Mouse (Mus musculus) CH12.LX (cell line): ENCODE measurements at regions not wholly inside any gene's neighbourhood (a gene's known extent, or its start where the extent isn't known, plus 50 kb on each side); places are given as distances from the start of the nearest gene placed in this dataset.

Source experiments
- DNase-seq: peaks from one replicate; pipeline ENCODE4 v3.0.0-alpha.2; 2013; ENCODE audit errors: extremely low read depth
- H3K27ac ChIP-seq: 2 replicates; pipeline ENCODE4 v1.5.1; 2012; ENCODE audit warnings: low read depth, mild to moderate bottlenecking, control low read depth, moderate library complexity; ENCODE audit not compliant: insufficient read depth
- H3K27me3 ChIP-seq: replicated peaks from 2 replicates; pipeline ENCODE3; 2012; ENCODE audit warnings: inconsistent platforms
- H3K36me3 ChIP-seq, 2 experiments: replicated peaks in 1 of 2; 2 replicates each; pipeline versions ENCODE3 to v1.6.1; 2012; ENCODE audit warnings: inconsistent platforms in 1 of 2, low read length in 1 of 2, mild to moderate bottlenecking in 1 of 2, mixed read lengths in 1 of 2, moderate library complexity in 1 of 2; ENCODE audit not compliant: control insufficient read depth in 1 of 2, insufficient read depth in 1 of 2
- H3K4me1 ChIP-seq, 2 experiments: 2 replicates each; pipeline ENCODE4 v1.6.1; 2012; ENCODE audit warnings: inconsistent platforms in 1 of 2, moderate library complexity in 1 of 2; ENCODE audit not compliant: insufficient read depth in 2 of 2, control insufficient read depth in 1 of 2
- H3K4me2 ChIP-seq: 2 replicates; pipeline ENCODE4 v1.6.1; 2012; ENCODE audit warnings: low read depth, mild to moderate bottlenecking, control low read depth; ENCODE audit not compliant: poor library complexity, insufficient read depth, severe bottlenecking
- H3K4me3 ChIP-seq, 3 experiments: fragments of 150-350 bp in 1 of 3; sonication (generic) in 1 of 3; replicated peaks in 1 of 3; 2 replicates each; pipeline versions ENCODE3 to v1.5.1; 2011 to 2012; ENCODE audit warnings: low read depth in 2 of 3, low read length in 2 of 3, mild to moderate bottlenecking in 2 of 3, moderate library complexity in 2 of 3, control low read depth in 1 of 3, improper control_type of control experiment in 1 of 3, inconsistent platforms in 1 of 3, mixed read lengths in 1 of 3; ENCODE audit not compliant: poor library complexity in 1 of 3
- H3K79me2 ChIP-seq: replicated peaks from 2 replicates; pipeline ENCODE4 v1.6.1; 2012; ENCODE audit warnings: mild to moderate bottlenecking, moderate library complexity; ENCODE audit not compliant: control insufficient read depth, poor library complexity, insufficient read depth, severe bottlenecking; ENCODE audit errors: extremely low read depth
- H3K9ac ChIP-seq: 2 replicates; pipeline ENCODE4 v1.6.1; 2012; ENCODE audit warnings: low read depth, mild to moderate bottlenecking, control low read depth, moderate library complexity; ENCODE audit not compliant: insufficient read depth
- H3K9me3 ChIP-seq: replicated peaks from 2 replicates; pipeline ENCODE3; 2012; ENCODE audit warnings: low read length, inconsistent platforms, mixed read lengths
- BHLHE40 ChIP-seq: IDR thresholded peaks from 2 replicates; pipeline ENCODE4 v1.6.1; 2011; ENCODE audit warnings: mild to moderate bottlenecking, low read depth, low read length, improper control_type of control experiment
- CHD1 ChIP-seq: IDR thresholded peaks from 2 replicates; pipeline ENCODE4 v1.6.1; 2012; ENCODE audit warnings: low read depth, low read length, improper control_type of control experiment, inconsistent platforms
- EP300 ChIP-seq: IDR thresholded peaks from 2 replicates; pipeline ENCODE4 v1.6.1; 2011; ENCODE audit warnings: low read length, improper control_type of control experiment
- ETS1 ChIP-seq: conservative IDR thresholded peaks from 2 replicates; pipeline ENCODE4 v1.6.1; 2012; ENCODE audit warnings: low read depth, mild to moderate bottlenecking, inconsistent platforms, low read length, improper control_type of control experiment, moderate library complexity
- IRF4 ChIP-seq: IDR thresholded peaks from 2 replicates; pipeline ENCODE4 v1.6.1; 2014; ENCODE audit warnings: low read depth, mild to moderate bottlenecking, inconsistent platforms, low read length, improper control_type of control experiment
- JUND ChIP-seq: conservative IDR thresholded peaks from 2 replicates; pipeline ENCODE4 v1.6.1; 2011; ENCODE audit warnings: low read depth, low read length, improper control_type of control experiment
- MAX ChIP-seq: IDR thresholded peaks from 2 replicates; pipeline ENCODE4 v1.6.1; 2011; ENCODE audit warnings: low read length, improper control_type of control experiment
- MAZ ChIP-seq: IDR thresholded peaks from 2 replicates; pipeline ENCODE4 v1.6.1; 2012; ENCODE audit warnings: low read depth, mild to moderate bottlenecking, inconsistent platforms, low read length, improper control_type of control experiment, moderate library complexity
- MYC ChIP-seq: IDR thresholded peaks from 2 replicates; pipeline ENCODE4 v1.6.1; 2011; ENCODE audit warnings: low read depth, mild to moderate bottlenecking, improper control_type of control experiment, low read length
- POLR2AphosphoS2 ChIP-seq: IDR thresholded peaks from 2 replicates; pipeline ENCODE4 v1.6.1; 2011; ENCODE audit warnings: low read depth, low read length, improper control_type of control experiment
- RAD21 ChIP-seq: IDR thresholded peaks from 2 replicates; pipeline ENCODE4 v1.6.1; 2011; ENCODE audit warnings: low read depth, mild to moderate bottlenecking, low read length, improper control_type of control experiment, moderate library complexity
- SIN3A ChIP-seq: IDR thresholded peaks from 2 replicates; pipeline ENCODE4 v1.6.1; 2012; ENCODE audit warnings: low read length, improper control_type of control experiment, inconsistent platforms
- SMC3 ChIP-seq: IDR thresholded peaks from 2 replicates; pipeline ENCODE4 v1.6.1; 2011; ENCODE audit warnings: low read depth, low read length, improper control_type of control experiment
- TBP ChIP-seq: conservative IDR thresholded peaks from 2 replicates; pipeline ENCODE4 v1.6.1; 2011; ENCODE audit warnings: low read depth, low read length, improper control_type of control experiment
- UBTF ChIP-seq: IDR thresholded peaks from 2 replicates; pipeline ENCODE4 v1.6.1; 2012; ENCODE audit warnings: low read depth, mild to moderate bottlenecking, inconsistent platforms, low read length, improper control_type of control experiment, moderate library complexity
- USF2 ChIP-seq: conservative IDR thresholded peaks from 2 replicates; pipeline ENCODE4 v1.6.1; 2011; ENCODE audit warnings: low read depth, low read length, improper control_type of control experiment
- ZC3H11A ChIP-seq: IDR thresholded peaks from 2 replicates; pipeline ENCODE4 v1.6.1; 2012; ENCODE audit warnings: low read depth, mild to moderate bottlenecking, inconsistent platforms, low read length, improper control_type of control experiment
- ZMIZ1 ChIP-seq: IDR thresholded peaks from 2 replicates; pipeline ENCODE4 v1.6.1; 2012; ENCODE audit warnings: low read depth, mild to moderate bottlenecking, inconsistent platforms, low read length, improper control_type of control experiment
- ZNF384 ChIP-seq: IDR thresholded peaks from 2 replicates; pipeline ENCODE4 v1.6.1; 2012; ENCODE audit warnings: low read depth, low read length, improper control_type of control experiment, inconsistent platforms
- dilution Hi-C: fragments of 300-500 bp; cut with MboI; formaldehyde crosslinking; loops from 2 replicates; pipeline ENCODE4 v1.14.3; 2020; ENCODE audit warnings: low sequenced_read_pairs; ENCODE audit not compliant: extremely low pct_unique_long_range_greater_than_20kb, extremely low pct_ligation_motif_present
- in situ Hi-C: fragments of 300-500 bp; cut with MboI; formaldehyde crosslinking; loops from 3 replicates; pipeline ENCODE4 v1.14.3; 2019; ENCODE audit warnings: low sequenced_read_pairs, low pct_ligation_motif_present, low pct_unique_long_range_greater_than_20kb, mixed read lengths

GRCm38 (mm10) chr12:56404833-56405232, 59.1 kb upstream of the Mbip start (continued):
- TF ChIP-seq USF2 (no peak), SMC3 (peak; percentile 91), UBTF (no peak), ZMIZ1 (no peak), RAD21 (peak; percentile 80), MYC (peak; percentile 91), MAZ (no peak), ZNF384 (peak; percentile 69), MAX (peak; percentile 78; the same call in 1 of the 2 replicates), SIN3A (no peak), ZC3H11A (0 out of 2 replicates have a peak, but pooled peaks have one; percentile 21), TBP (no peak; the same call in 1 of the 2 replicates), ETS1 (0 out of 2 replicates have a peak, but pooled peaks have one; percentile 38), CHD1 (no peak)

- Histone ChIP-seq H3K4me1 (peaks cover 19 to 54% of the 10 kb centered on the region in 2 experiments), H3K4me2 (peak overlapping the region; percentile 75; the same call in 1 of the 2 replicates), H3K9ac (peak overlapping the region; percentile 93), H3K27ac (no peak overlapping the region), H3K79me2 (no peaks in the 10 kb centered on the region), H3K36me3 (peaks cover 0 to 2% of the 10 kb centered on the region in 2 experiments), H3K27me3 (no peaks in the 10 kb centered on the region)
- dilution Hi-C loops, result no loop called here
- peak; percentile 40 for DNase-seq
- in situ Hi-C loops, result loop anchor here (5.0 to 10.0 kb wide), 2 partner anchors 59 to 162 kb away; partner anchors contain the start of gene Mbip
- TF ChIP-seq MAZ (peak; percentile 92), EP300 (no peak), BHLHE40 (0 out of 2 replicates have a peak, but pooled peaks have one; percentile 14), ZNF384 (peak; percentile 71), POLR2AphosphoS2 (no peak), JUND (peak; percentile 58), UBTF (no peak), ETS1 (peak; percentile 62), IRF4 (peak; percentile 55; the same call in 1 of the 2 replicates)
- TF ChIP-seq, all 38 proteins: peak for 6
- Histone ChIP-seq H3K9me3 (no peaks in the 10 kb centered on the region), H3K4me3 (no peak overlapping the region)
These were observed 58.6 kb upstream of the Mbip start for GRCm38 (mm10) chr12:56404262-56404661.
